Mouse (Mus musculus) embryonic facial prominence, embryonic 11.5 days (tissue): ENCODE results near the gene Dusp10. TPM values are rescaled to one million over a fixed set of nuclear protein-coding genes. Genes with fewer than 3 reads are reported as not detected.

Source experiments
- ATAC-seq: fragments of 200-750 bp; cut with Nextera tagmentation; replicated peaks from 2 replicates; pipeline ENCODE4 v1.8.0; 2017; ENCODE audit warnings: low read depth; ENCODE audit not compliant: insufficient number of reproducible peaks, low FRiP score, low TSS enrichment
- DNase-seq: peaks from one replicate; pipeline ENCODE4 v3.0.0-alpha.2; 2015; ENCODE audit warnings: low spot score
- H3K27ac ChIP-seq: fragments of 300-500 bp; sonication (generic); replicated peaks from 2 replicates; pipeline ENCODE4 v1.5.1; 2014; ENCODE audit warnings: mild to moderate bottlenecking, low read depth, low read length, control low read depth
- H3K27me3 ChIP-seq: fragments of 300-500 bp; sonication (generic); 2 replicates; pipeline ENCODE4 v1.6.1; 2014; ENCODE audit warnings: mild to moderate bottlenecking, low read length, moderate library complexity, mixed read lengths; ENCODE audit not compliant: control insufficient read depth, insufficient read depth
- H3K36me3 ChIP-seq: fragments of 300-500 bp; sonication (generic); replicated peaks from 2 replicates; pipeline ENCODE4 v1.6.1; 2014; ENCODE audit warnings: low read depth, mild to moderate bottlenecking, low read length, moderate library complexity, mixed read lengths; ENCODE audit not compliant: control insufficient read depth, insufficient read depth
- H3K4me1 ChIP-seq: fragments of 300-500 bp; sonication (generic); 2 replicates; pipeline ENCODE4 v1.6.1; 2014; ENCODE audit warnings: low read length, mixed read lengths; ENCODE audit not compliant: control insufficient read depth, insufficient read depth
- H3K4me2 ChIP-seq: fragments of 300-500 bp; sonication (generic); 2 replicates; pipeline ENCODE4 v1.6.1; 2014; ENCODE audit warnings: low read depth, mild to moderate bottlenecking, control low read depth, low read length, moderate library complexity
- H3K4me3 ChIP-seq: fragments of 300-500 bp; sonication (generic); 2 replicates; pipeline ENCODE4 v1.5.1; 2014; ENCODE audit warnings: low read depth, low read length, control low read depth
- H3K9ac ChIP-seq: fragments of 300-500 bp; sonication (generic); replicated peaks from 2 replicates; pipeline ENCODE4 v1.6.1; 2014; ENCODE audit warnings: mild to moderate bottlenecking, control low read depth, low read length
- H3K9me3 ChIP-seq: fragments of 300-500 bp; sonication (generic); replicated peaks from 2 replicates; pipeline ENCODE4 v1.6.1; 2016; ENCODE audit warnings: mild to moderate bottlenecking, low read length, inconsistent platforms, mixed read lengths; ENCODE audit not compliant: control insufficient read depth
- WGBS: fragments of 180-500 bp; shearing (Covaris S2); extraction: QIAGEN DNeasy Blood & Tissue Kit; methylation state at CpG from one replicate; pipeline ENCODE4 v1.1.7; 2014; 5-methylcytosine and 5-hydroxymethylcytosine counted together
- polyA plus RNA-seq: library from polyadenylated mRNA; unstranded; fragments of >200 nt; fragmentation: Nextera tagmentation; extraction: Ambion mirVana; gene quantifications from 2 replicates; pipeline ENCODE4 v1.2.1, GENCODE M21; 2014

Dusp10 gene
- polyA plus RNA-seq, 1 experiment from 2014 or later: 4.6 TPM

GRCm38 (mm10) chr1:184061901-184062300 lies 48.8 kb downstream of the Dusp10 start:
- no peaks in the 10 kb centered on the region for H3K9me3 ChIP-seq
- H3K27ac ChIP-seq: no peak overlapping the region
- WGBS: 88% methylated on average over 1 of the region's 1 CpGs
- H3K36me3 ChIP-seq: no peaks in the 10 kb centered on the region
- DNase-seq (no peak), ATAC-seq (no peak)
- H3K9ac ChIP-seq: no peak overlapping the region
- no peaks in the 10 kb centered on the region for H3K27me3 ChIP-seq
- H3K4me2 ChIP-seq: no peak overlapping the region
- H3K4me1 ChIP-seq: no peaks in the 10 kb centered on the region
- no peak overlapping the region for H3K4me3 ChIP-seq

DNA sequence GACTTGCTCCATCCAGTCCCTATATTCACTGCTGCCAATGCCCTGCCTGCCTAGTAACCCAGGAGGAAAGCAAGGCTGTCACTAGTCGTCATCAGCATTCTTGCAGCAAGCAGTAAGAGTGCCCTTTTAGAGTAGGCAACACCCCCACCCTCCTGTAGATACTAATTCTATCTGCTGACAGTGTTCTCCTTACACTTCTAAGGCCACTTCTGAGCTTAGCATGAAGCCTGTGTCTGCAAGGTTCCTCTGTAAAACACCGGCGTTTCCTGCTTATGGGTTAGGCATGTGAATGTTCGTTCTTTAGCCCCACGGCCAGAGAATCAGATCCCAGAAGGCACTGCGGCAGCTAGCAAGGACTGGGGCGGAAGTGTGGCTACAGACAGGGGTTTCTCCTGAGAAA lies 51.2 kb downstream of the Dusp10 start:
- no peak for ATAC-seq
- no peak overlapping the region for H3K27ac ChIP-seq
- WGBS: 80% methylated on average over 7 of the region's 7 CpGs

GRCm38 (mm10) chr1:184065589-184066361 lies 52.7 kb downstream of the Dusp10 start:
- Histone ChIP-seq H3K4me1 (no peaks in the 10 kb centered on the region), H3K4me2 (no peak overlapping the region), H3K36me3 (no peaks in the 10 kb centered on the region), H3K27ac (no peak overlapping the region), H3K4me3 (no peak overlapping the region), H3K9me3 (no peaks in the 10 kb centered on the region), H3K9ac (no peak overlapping the region), H3K27me3 (no peaks in the 10 kb centered on the region)
- WGBS: 85% methylated on average over 13 of the region's 13 CpGs
- no peak for DNase-seq
- ATAC-seq: 0 out of 2 replicates have a peak, but pooled peaks have one; percentile 36

More for the DNA sequence above, 51.2 kb downstream of the Dusp10 start:
- H3K9ac ChIP-seq: no peak overlapping the region
- H3K4me2 ChIP-seq: no peak overlapping the region
- no peaks in the 10 kb centered on the region for H3K4me1 ChIP-seq
- no peak for DNase-seq
- H3K36me3 ChIP-seq: no peaks in the 10 kb centered on the region
- H3K4me3 ChIP-seq: no peak overlapping the region
- H3K9me3 ChIP-seq: no peaks in the 10 kb centered on the region
- H3K27me3 ChIP-seq: no peaks in the 10 kb centered on the region

- no peaks in the 10 kb centered on the region for H3K27me3 ChIP-seq
- no peaks in the 10 kb centered on the region for H3K4me1 ChIP-seq
- H3K36me3 ChIP-seq: no peaks in the 10 kb centered on the region
- no peak overlapping the region for H3K9ac ChIP-seq
- DNase-seq: no peak
- WGBS: 67% methylated on average over 11 of the region's 11 CpGs
- no peaks in the 10 kb centered on the region for H3K9me3 ChIP-seq
- no peak overlapping the region for H3K4me2 ChIP-seq
- H3K4me3 ChIP-seq: no peak overlapping the region
- H3K27ac ChIP-seq: no peak overlapping the region
- no peak for ATAC-seq
Observed at GRCm38 (mm10) chr1:184066460-184067287, 53.6 kb downstream of the Dusp10 start.

- Histone ChIP-seq H3K9me3 (no peaks in the 10 kb centered on the region), H3K27ac (no peak overlapping the region), H3K4me1 (no peaks in the 10 kb centered on the region), H3K27me3 (no peaks in the 10 kb centered on the region), H3K36me3 (no peaks in the 10 kb centered on the region), H3K4me3 (no peak overlapping the region), H3K4me2 (no peak overlapping the region), H3K9ac (no peak overlapping the region)
- WGBS: 92% methylated on average over 18 of the region's 18 CpGs
- no peak for ATAC-seq
- no peak for DNase-seq
Observed at GRCm38 (mm10) chr1:184067704-184068558, 54.8 kb downstream of the Dusp10 start.

- no peaks in the 10 kb centered on the region for H3K9me3 ChIP-seq
- H3K36me3 ChIP-seq: no peaks in the 10 kb centered on the region
- H3K4me1 ChIP-seq: no peaks in the 10 kb centered on the region
- no peak overlapping the region for H3K27ac ChIP-seq
- no peak overlapping the region for H3K4me2 ChIP-seq
- no peak overlapping the region for H3K4me3 ChIP-seq
- no peaks in the 10 kb centered on the region for H3K27me3 ChIP-seq
- no peak for DNase-seq
- WGBS: 89% methylated on average over 12 of the region's 12 CpGs
- no peak for ATAC-seq
- no peak overlapping the region for H3K9ac ChIP-seq
Observed at GRCm38 (mm10) chr1:184068971-184069370, 55.9 kb downstream of the Dusp10 start.

GRCm38 (mm10) chr1:184076065-184076464 lies 63.0 kb downstream of the Dusp10 start:
- H3K27ac ChIP-seq: no peak overlapping the region
- WGBS: 83% methylated on average over 6 of the region's 6 CpGs
- H3K27me3 ChIP-seq: no peaks in the 10 kb centered on the region
- H3K4me2 ChIP-seq: no peak overlapping the region
- no peak overlapping the region for H3K4me3 ChIP-seq
- no peaks in the 10 kb centered on the region for H3K36me3 ChIP-seq
- H3K9ac ChIP-seq: no peak overlapping the region
- no peaks in the 10 kb centered on the region for H3K4me1 ChIP-seq
- H3K9me3 ChIP-seq: no peaks in the 10 kb centered on the region
- ATAC-seq: no peak
- DNase-seq: no peak
